Mouse (Mus musculus) neural tube, embryonic 11.5 days (tissue): Measurements from ENCODE around the gene Spg21. TPM values are rescaled to one million over a fixed set of nuclear protein-coding genes. Genes with fewer than 3 reads are reported as not detected.
A peak's percentile ranks its signal among the peaks of the same experiment; 100 is the strongest.

Experiments used
- ATAC-seq: fragments of 200-750 bp; cut with Nextera tagmentation; 2 replicates; pipeline ENCODE4 v1.8.0; 2017; ENCODE audit warnings: moderate number of reproducible peaks, mild to moderate bottlenecking, moderate TSS enrichment, moderate library complexity; ENCODE audit not compliant: insufficient read depth, low FRiP score, low TSS enrichment
- DNase-seq: peaks from one replicate; pipeline ENCODE4 v3.0.0-alpha.2; 2015; ENCODE audit warnings: low spot score
- H3K27ac ChIP-seq: fragments of 300-500 bp; sonication (generic); 2 replicates; pipeline ENCODE4 v1.5.1; 2014; ENCODE audit warnings: low read depth, mild to moderate bottlenecking, low read length
- H3K27me3 ChIP-seq: fragments of 300-500 bp; sonication (generic); 2 replicates; pipeline ENCODE4 v1.6.1; 2014; ENCODE audit warnings: mild to moderate bottlenecking, low read length, mixed read lengths; ENCODE audit not compliant: control insufficient read depth, insufficient read depth
- H3K36me3 ChIP-seq: fragments of 300-500 bp; sonication (generic); 2 replicates; pipeline ENCODE4 v1.6.1; 2014; ENCODE audit warnings: mild to moderate bottlenecking, low read length, moderate library complexity, mixed read lengths; ENCODE audit not compliant: control insufficient read depth, insufficient read depth
- H3K4me1 ChIP-seq: fragments of 300-500 bp; sonication (generic); 2 replicates; pipeline ENCODE4 v1.6.1; 2014; ENCODE audit warnings: low read length, mixed read lengths; ENCODE audit not compliant: control insufficient read depth, insufficient read depth
- H3K4me2 ChIP-seq: fragments of 300-500 bp; sonication (generic); 2 replicates; pipeline ENCODE4 v1.6.1; 2014; ENCODE audit warnings: low read depth, mild to moderate bottlenecking, moderate library complexity
- H3K4me3 ChIP-seq: fragments of 300-500 bp; sonication (generic); 2 replicates; pipeline ENCODE4 v1.5.1; 2014; ENCODE audit warnings: low read depth, low read length
- H3K9ac ChIP-seq: fragments of 300-500 bp; sonication (generic); 2 replicates; pipeline ENCODE4 v1.6.1; 2014; ENCODE audit warnings: mild to moderate bottlenecking, low read length
- H3K9me3 ChIP-seq: fragments of 300-500 bp; sonication (generic); 2 replicates; pipeline ENCODE4 v1.6.1; 2016; ENCODE audit warnings: low read length; ENCODE audit not compliant: control insufficient read depth
- WGBS: fragments of 180-500 bp; shearing (Covaris S2); extraction: QIAGEN DNeasy Blood & Tissue Kit; methylation state at CpG from one replicate; pipeline ENCODE4 v1.1.7; 2014; 5-methylcytosine and 5-hydroxymethylcytosine counted together
- polyA plus RNA-seq: library from polyadenylated mRNA; unstranded; fragments of >200 nt; fragmentation: Nextera tagmentation; extraction: Ambion mirVana; gene quantifications from 2 replicates; pipeline ENCODE4 v1.2.1, GENCODE M21; 2014

Gene Spg21
- polyA plus RNA-seq, 1 experiment from 2014 or later: 131 TPM

GRCm38 (mm10) chr9:65492851-65493250 lies 32.1 kb downstream of the Spg21 start:
- Histone ChIP-seq H3K36me3 (peaks cover 2% of the 10 kb centered on the region; the same call in 1 of the 2 replicates), H3K4me3 (no peak overlapping the region), H3K27me3 (no peaks in the 10 kb centered on the region), H3K27ac (no peak overlapping the region), H3K4me2 (no peak overlapping the region), H3K4me1 (no peaks in the 10 kb centered on the region), H3K9ac (no peak overlapping the region), H3K9me3 (no peaks in the 10 kb centered on the region)
- ATAC-seq (no peak), DNase-seq (no peak)
- WGBS: 92% methylated on average over 4 of the region's 4 CpGs

- Histone ChIP-seq H3K4me3 (no peak overlapping the region), H3K27ac (no peak overlapping the region), H3K27me3 (no peaks in the 10 kb centered on the region), H3K4me1 (no peaks in the 10 kb centered on the region), H3K4me2 (no peak overlapping the region), H3K9ac (no peak overlapping the region), H3K9me3 (no peaks in the 10 kb centered on the region), H3K36me3 (no peaks in the 10 kb centered on the region)
- DNase-seq (peak; percentile 29), ATAC-seq (no peak)
- WGBS: 59% methylated on average over 8 of the region's 8 CpGs
Observed at GRCm38 (mm10) chr9:65502146-65502545, 41.4 kb downstream of the Spg21 start.

DNA sequence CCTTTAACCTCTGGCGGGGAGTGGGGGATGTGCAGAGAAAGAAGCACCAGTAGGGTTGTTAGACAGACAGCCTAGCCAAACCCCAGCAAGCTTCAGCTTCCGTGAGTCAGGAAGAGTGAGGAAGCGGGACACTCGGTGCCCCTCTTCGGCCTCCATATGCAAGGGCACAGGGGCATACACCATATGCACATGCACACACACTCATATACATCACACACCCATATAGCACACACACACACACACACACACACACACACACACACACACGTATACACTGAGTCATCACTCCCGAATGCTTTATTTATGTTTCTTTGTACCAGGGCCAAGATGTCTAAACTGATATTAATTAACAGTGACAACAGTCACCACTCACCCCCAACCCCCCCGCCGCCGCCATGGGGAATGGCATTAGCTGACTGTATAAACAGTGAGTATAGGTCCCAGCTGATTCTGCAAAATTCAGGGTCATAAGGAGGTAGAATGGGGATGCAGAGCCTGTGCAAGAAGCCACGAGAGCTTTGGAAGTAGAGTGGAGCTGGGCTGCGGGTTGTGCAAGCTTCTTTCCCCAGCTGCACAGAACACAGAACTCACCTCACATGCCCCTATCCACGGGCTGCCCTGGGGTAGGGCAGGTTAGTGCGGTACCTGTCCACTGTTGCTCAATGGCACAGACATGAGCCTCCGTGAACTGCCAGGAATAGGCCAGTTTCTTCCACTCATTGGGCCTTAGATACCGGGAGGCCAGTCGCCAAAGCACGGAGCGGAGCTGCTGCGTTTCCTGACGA lies 42.2 kb downstream of the Spg21 start:
- Histone ChIP-seq H3K27me3 (no peaks in the 10 kb centered on the region), H3K4me3 (no peak overlapping the region), H3K4me2 (no peak overlapping the region), H3K9me3 (no peaks in the 10 kb centered on the region), H3K9ac (no peak overlapping the region), H3K27ac (no peak overlapping the region), H3K36me3 (no peaks in the 10 kb centered on the region), H3K4me1 (no peaks in the 10 kb centered on the region)
- DNase-seq: no peak
- no peak for ATAC-seq
- WGBS: 87% methylated on average over 21 of the region's 21 CpGs

GRCm38 (mm10) chr9:65508449-65508848 lies 47.7 kb downstream of the Spg21 start:
- no peak overlapping the region for H3K27ac ChIP-seq
- no peak overlapping the region for H3K4me3 ChIP-seq
- H3K27me3 ChIP-seq: no peaks in the 10 kb centered on the region
- ATAC-seq (no peak), DNase-seq (no peak)
- no peaks in the 10 kb centered on the region for H3K4me1 ChIP-seq
- no peak overlapping the region for H3K9ac ChIP-seq
- 84% methylated on average over 7 of the region's 7 CpGs for WGBS
- no peak overlapping the region for H3K4me2 ChIP-seq
- H3K9me3 ChIP-seq: no peaks in the 10 kb centered on the region
- no peaks in the 10 kb centered on the region for H3K36me3 ChIP-seq

- Histone ChIP-seq H3K4me3 (no peak overlapping the region), H3K4me2 (no peak overlapping the region), H3K27me3 (no peaks in the 10 kb centered on the region), H3K27ac (no peak overlapping the region), H3K36me3 (no peaks in the 10 kb centered on the region), H3K4me1 (no peaks in the 10 kb centered on the region), H3K9ac (no peak overlapping the region), H3K9me3 (no peaks in the 10 kb centered on the region)
- ATAC-seq (no peak), DNase-seq (no peak)
- WGBS: 80% methylated on average over 3 of the region's 3 CpGs
Observed at GRCm38 (mm10) chr9:65512520-65512919, 51.8 kb downstream of the Spg21 start.

GRCm38 (mm10) chr9:65514431-65514830 lies 53.7 kb downstream of the Spg21 start:
- no peak for ATAC-seq
- Histone ChIP-seq H3K4me3 (no peak overlapping the region), H3K4me2 (no peak overlapping the region), H3K27me3 (no peaks in the 10 kb centered on the region), H3K4me1 (no peaks in the 10 kb centered on the region), H3K36me3 (no peaks in the 10 kb centered on the region), H3K27ac (no peak overlapping the region), H3K9me3 (no peaks in the 10 kb centered on the region), H3K9ac (no peak overlapping the region)
- WGBS: 81% methylated on average over 8 of the region's 8 CpGs
- no peak for DNase-seq

- no peak overlapping the region for H3K4me2 ChIP-seq
- DNase-seq: no peak
- no peak overlapping the region for H3K27ac ChIP-seq
Observed at GRCm38 (mm10) chr9:65514851-65515261, 54.1 kb downstream of the Spg21 start.

GRCm38 (mm10) chr9:65519807-65520504 lies 59.2 kb downstream of the Spg21 start, which contains the start of gene Ankdd1a:
Gene Ankdd1a (minus strand): TSS chr9:65520193.
- 0 out of 2 replicates have a peak within 1 kb of the TSS, but pooled peaks have one; percentile 43 for H3K9ac ChIP-seq
- H3K4me3 ChIP-seq: peak within 1 kb of the TSS; percentile 16; the same call in 1 of the 2 replicates
- no peaks in the 10 kb centered on the region for H3K9me3 ChIP-seq
- WGBS: 6% methylated on average over 25 of the region's 25 CpGs
- peak within 1 kb of the TSS; percentile 43 for H3K4me2 ChIP-seq
- peaks cover 3% of the 10 kb centered on the region; the same call in 1 of the 2 replicates for H3K4me1 ChIP-seq
- H3K36me3 ChIP-seq: no peaks in the 10 kb centered on the region
- peak; percentile 55 for DNase-seq
- no peaks in the 10 kb centered on the region for H3K27me3 ChIP-seq
- H3K27ac ChIP-seq: no peak within 1 kb of the TSS
- ATAC-seq: no peak

More at GRCm38 (mm10) chr9:65514851-65515261, 54.1 kb downstream of the Spg21 start:
- H3K9me3 ChIP-seq: no peaks in the 10 kb centered on the region
- no peak overlapping the region for H3K4me3 ChIP-seq
- H3K9ac ChIP-seq: no peak overlapping the region
- no peak for ATAC-seq
- 50% methylated on average over 3 of the region's 3 CpGs for WGBS
- H3K4me1 ChIP-seq: peaks cover 2% of the 10 kb centered on the region; the same call in 1 of the 2 replicates
- no peaks in the 10 kb centered on the region for H3K27me3 ChIP-seq
- H3K36me3 ChIP-seq: no peaks in the 10 kb centered on the region
